Mouse (Mus musculus) ES-CJ7 (cell line): ENCODE data around the gene Uqcr11.

Experiments
- DNase-seq: peaks from one replicate; pipeline ENCODE4 v3.0.0; 2011; ENCODE audit warnings: low read depth, low spot score

The Uqcr11 gene

GRCm38 (mm10) chr10:80431570-80432386 is 25.1 kb upstream of the Uqcr11 start:
- no peak for DNase-seq

DNA sequence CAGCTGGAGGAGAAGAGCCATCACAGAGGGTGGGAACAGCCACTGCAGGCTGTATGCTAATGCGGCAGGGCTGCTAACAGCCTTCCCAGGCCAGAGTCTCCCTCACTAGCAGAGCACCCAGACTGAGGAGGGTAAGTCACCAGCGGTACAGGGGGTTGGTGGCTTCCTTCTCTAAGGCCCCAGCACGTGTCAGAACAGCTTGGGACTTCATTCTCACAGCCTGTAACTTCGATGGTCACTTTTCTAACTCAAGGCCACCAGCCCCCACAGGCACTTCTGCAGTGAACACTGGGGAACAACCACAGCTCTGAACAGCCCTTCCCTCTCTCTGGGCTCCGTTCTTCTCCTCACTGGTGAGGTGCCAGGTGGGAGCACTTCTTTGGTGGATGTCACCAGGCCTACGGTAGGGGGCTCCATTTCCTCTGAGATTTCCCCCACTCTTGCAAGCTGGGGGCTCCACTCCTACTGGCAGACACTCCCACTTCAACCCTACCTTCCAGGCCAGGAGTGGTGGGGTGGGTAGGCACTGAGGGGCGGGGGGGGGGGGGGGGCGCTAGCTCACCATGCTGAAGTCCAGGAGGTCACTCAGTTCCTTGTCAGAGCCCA is 23.8 kb upstream of the Uqcr11 start:
- peak; percentile 48 for DNase-seq

DNA sequence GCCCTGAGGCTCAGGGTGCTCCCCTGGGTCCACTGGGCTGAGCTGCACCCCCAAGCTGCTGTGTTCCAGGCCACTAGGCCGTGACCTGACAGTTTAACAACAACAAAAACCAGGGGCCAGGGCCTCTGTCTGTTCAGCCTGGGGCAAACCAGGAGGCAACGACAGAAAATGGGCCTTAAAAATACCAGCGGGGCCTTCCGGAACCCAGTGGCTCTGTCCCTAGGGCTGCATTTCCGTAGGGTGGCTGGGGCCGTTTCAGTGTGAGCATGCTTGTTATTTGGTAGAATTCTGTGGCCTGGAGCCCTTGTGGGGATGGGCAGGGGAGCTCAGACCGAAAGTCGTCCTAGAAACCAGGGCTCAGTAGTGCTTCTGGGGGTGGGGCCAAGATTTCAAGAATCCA is 23.2 kb upstream of the Uqcr11 start:
- DNase-seq, result no peak

DNA sequence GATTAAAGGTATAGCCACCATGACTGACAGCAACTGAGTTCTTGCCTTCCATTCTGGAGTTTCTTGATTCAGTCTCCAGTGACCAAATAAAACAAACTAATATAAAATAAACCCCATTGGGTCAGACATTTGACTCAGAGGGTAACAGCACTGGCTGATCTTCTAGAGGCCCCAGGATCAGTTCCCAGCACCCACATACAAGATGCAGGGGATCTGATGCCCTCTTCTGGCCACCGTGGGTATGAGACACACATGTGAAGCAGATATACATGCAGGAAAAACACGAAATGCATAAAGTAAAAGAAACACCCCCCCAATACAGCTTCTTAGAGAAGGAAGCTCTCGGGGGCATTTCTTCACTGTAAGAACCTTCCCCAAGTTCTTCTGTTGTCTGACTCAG is 18.4 kb upstream of the Uqcr11 start:
- DNase-seq, result no peak

GRCm38 (mm10) chr10:80423562-80423961 is 16.9 kb upstream of the Uqcr11 start:
- peak; percentile 85 for DNase-seq

DNA sequence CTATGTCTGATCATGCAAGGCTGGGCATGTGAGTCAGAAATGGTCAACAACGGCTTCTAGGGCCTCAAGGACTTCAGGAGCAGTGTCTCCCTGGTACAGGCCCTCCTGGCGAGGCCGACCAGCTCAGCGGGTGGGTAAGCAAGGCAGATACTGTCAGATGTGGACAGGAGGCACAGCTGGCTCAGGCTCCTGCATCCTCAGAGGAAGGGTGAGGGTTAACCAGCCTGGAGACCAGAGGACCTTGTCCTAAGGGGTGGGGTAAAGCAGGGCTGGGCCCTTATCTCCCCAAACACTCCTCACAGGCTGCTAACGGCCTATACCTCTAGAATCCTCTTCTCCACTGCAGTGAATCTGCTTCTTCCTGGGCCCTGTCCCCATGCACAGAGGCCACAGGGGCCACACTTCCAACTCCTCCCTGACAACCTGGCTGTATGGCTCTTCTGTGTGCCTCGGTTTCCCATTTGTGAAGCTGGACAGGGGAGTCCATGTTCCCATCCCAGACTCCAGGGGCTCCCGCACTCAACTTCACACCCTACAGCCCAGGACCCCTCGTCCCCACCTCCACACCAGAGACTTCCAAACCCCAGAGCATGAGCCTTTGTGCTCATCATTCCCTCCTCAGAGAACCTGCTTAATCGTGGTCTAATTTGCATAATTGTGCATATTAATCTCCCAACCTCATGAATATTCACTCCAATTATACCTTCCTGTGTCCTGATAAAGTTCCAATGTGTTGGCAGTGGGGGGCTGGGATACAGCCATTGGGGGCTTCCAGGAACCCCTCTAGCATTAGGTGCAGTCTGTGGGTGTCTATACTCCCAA is 15.2 kb upstream of the Uqcr11 start:
- no peak for DNase-seq

DNA sequence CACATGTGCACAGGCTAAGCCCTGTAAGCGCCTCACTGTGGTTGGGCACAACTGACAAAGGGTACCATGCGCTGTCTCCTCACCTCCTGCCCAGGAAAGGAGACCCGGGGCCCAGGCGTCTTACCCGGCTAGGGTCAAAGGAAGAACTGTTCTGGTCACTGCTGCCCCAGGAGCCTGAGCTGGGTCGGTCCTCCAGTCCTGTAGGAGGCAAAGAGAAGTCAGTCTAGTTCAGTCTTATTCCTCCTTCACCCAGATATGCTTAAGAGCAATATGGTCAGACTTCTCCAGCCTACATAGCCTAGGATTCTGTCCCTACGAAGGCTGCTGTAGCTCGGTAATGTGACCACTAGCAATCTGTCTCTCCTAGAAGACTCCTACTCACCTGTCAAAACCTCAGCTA is 14.6 kb upstream of the Uqcr11 start:
- DNase-seq, result no peak

- no peak for DNase-seq
These were observed 14.1 kb upstream of the Uqcr11 start for GRCm38 (mm10) chr10:80420729-80421128.

GRCm38 (mm10) chr10:80419419-80419818 is 12.8 kb upstream of the Uqcr11 start:
- no peak for DNase-seq

- peak; percentile 51 for DNase-seq
These were observed 11.7 kb upstream of the Uqcr11 start for GRCm38 (mm10) chr10:80418311-80418710.

- DNase-seq, result no peak
These were observed 11.2 kb upstream of the Uqcr11 start for GRCm38 (mm10) chr10:80417841-80418240.

- no peak for DNase-seq
These were observed 10.7 kb upstream of the Uqcr11 start for GRCm38 (mm10) chr10:80417371-80417770.

- DNase-seq, result no peak
These were observed 8.9 kb upstream of the Uqcr11 start for GRCm38 (mm10) chr10:80415566-80415965.

GRCm38 (mm10) chr10:80412656-80413541 is 6.3 kb upstream of the Uqcr11 start:
- DNase-seq, result no peak

- no peak for DNase-seq
These were observed 1.3 kb upstream of the Uqcr11 start for GRCm38 (mm10) chr10:80407924-80408323.

DNA sequence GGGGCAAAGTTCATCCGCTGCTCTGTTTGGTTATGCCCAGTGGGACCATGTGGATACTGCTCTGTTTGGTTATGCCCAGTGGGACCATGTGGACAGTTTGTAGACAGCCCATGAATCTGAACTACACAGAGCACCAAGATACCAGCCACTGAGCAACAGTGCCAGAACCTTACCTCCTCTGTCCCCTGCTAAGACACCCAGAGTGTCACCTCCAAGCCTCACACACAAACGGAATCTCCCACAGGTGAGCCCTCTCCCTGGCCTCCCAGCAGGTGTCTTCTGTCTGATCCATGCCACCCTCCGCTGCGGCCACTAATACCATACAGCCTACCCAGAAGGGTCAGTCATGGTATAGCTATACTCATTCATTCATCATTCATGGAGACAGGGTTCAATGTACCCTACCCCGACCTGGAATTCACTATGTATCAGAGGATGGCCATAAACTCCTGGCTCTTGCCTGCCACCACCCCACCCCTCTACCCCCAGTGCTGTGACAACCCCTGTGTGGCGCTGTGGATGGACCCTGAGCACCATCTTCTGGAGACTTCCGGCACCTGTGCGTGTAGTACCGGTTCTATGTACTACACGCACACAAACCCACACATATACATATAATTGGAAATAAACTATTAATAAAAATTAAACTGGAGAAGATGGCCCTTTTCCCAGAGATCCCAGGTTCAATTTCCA is 1.0 kb downstream of the Uqcr11 start:
- DNase-seq, result no peak

DNA sequence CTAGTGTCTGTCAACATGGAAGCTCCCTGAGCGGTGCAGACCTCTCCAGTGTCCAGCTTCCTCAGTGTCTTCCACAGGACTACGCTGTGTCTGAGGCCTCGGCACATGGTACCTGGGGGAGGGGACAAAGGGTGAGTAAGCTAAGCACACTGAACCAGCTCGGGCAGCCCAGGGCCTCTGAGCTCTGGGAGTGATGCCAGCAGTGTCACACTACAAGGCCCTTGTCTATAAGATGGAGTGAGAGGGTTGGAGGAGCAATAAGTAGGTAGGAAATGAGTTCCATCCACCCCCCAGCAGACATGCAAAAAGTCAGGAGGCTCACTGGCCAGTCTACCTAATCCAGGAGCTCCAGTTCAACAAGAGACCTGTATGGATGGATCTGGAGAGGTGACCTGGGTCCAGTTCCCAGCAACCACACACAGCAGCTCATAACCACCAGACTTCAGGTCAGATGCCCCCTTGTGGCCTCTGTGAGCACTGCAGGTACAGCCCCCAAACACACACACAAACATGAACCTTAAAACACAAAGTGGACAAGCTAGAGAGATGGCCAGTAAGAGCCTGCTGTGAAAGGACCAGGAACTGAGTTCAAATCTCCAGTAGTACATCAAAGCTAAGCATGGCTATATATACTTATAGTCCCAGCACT is 3.5 kb downstream of the Uqcr11 start:
- DNase-seq, result peak; percentile 80

DNA sequence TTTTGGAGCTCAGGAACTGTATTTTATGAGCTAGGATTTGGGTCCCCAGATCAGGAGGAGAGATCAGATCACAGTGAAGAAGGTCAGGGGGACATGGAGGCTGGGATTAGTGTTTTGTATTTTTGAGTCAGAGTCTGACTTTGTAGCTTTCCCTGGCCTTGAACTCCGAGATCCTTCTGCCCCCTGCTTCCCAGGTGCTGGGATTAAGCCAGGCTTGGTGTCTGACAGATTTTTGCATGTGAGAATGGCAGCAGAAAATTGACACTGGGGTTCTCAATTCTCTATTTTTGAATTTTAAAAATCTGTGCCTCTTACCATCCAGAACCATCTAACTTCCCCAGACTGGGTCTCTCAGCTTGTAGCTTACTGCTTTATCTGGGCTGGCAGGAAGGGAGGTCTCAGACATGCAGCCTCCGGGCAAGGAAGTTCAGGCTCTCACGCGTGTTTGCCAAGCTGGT is 5.9 kb downstream of the Uqcr11 start:
- no peak for DNase-seq

DNA sequence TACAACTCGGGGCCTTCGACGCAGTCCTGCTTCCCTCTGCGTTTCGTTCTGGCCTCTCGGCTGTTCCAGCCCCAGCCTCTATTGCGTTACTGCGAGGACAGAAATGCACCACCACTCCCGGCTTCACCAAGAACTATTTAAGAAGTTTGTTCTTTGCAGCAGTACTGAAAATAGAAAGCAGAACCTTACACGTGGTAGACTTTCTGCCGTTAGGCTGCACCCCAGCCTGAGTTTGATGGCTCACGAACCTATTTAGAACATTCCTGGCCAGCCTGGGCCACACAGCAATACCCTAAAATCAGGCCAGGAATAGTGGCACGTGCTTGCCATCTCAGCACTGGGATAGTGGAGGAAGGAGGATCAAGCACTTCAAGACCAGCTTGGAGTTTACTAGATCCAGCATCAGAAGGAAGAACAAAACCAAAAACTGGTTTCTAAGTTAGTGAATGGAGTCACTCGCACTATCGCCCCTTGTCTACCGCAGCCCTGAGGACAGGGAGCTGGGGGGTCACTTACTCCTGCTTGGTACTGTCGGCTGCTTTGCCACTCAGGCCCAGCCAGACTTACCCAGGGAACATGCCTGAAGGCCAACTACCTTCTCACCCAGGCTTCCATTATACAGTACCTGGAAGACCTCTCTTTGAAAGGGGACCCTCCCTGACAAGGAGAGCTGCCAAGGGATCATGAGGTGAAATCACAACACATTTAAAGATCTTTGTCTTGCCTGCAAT is 6.5 kb downstream of the Uqcr11 start:
- no peak for DNase-seq
